Mouse (Mus musculus): Measurements from ENCODE around the gene Sipa1l3. TPM values are rescaled to one million over a fixed set of nuclear protein-coding genes. Genes with fewer than 3 reads are reported as not detected.

Sipa1l3 gene
- total RNA-seq (2021) (10 to 100 TPM in 1 of 2 experiments, 1 to 10 TPM in 1; 8.9 to 10.7 TPM), polyA plus RNA-seq (2012; rRNA removed) (9.1 and 11.5 TPM in 2 replicates)
- long read RNA-seq, partial matches to known transcripts = 1 of 3 reads
- long read RNA-seq, other reads (novel, unspliced or antisense) = 2 of 3 reads

- H3K27ac ChIP-seq = peak within 1 kb of the TSS; percentile 79
- WGBS = under 1% methylated on average over 88 of the region's 88 CpGs
Observed at GRCm38 (mm10) chr7:29518421-29519210, at the start of gene Sipa1l3. Sipa1l3 (minus strand) TSS chr7:29518641.

GRCm38 (mm10) chr7:29563006-29563405 lies 44.6 kb upstream of the Sipa1l3 start:
- 82% methylated on average over 10 of the region's 10 CpGs for WGBS
- intact Hi-C loops (cut with DNase I) = no loop called here

More at GRCm38 (mm10) chr7:29518421-29519210, at the start of gene Sipa1l3:
- Histone ChIP-seq H3K4me3 (peak within 1 kb of the TSS; percentile 82), H3K4me1 (ENCODE audit: control insufficient read depth, insufficient read depth, low read length) (no peaks in the 10 kb centered on the region), H3K36me3 (ENCODE audit: control insufficient read depth, insufficient read depth, low read length) (no peaks in the 10 kb centered on the region), H3K79me2 (replicated peaks; ENCODE audit: control insufficient read depth, insufficient read depth, low read length) (0 out of 2 replicates have a peak, but pooled peaks cover 3% of the 10 kb centered on the region), H3K9ac (ENCODE audit: low read depth, low read length) (peak within 1 kb of the TSS; percentile 82), H3K27me3 (ENCODE audit: control insufficient read depth, insufficient read depth, low read length) (no peaks in the 10 kb centered on the region)
- TF ChIP-seq EP300 (IDR thresholded peaks at IDR 0.05; ENCODE audit: insufficient read depth, low read depth, low read length) (no peak), POLR2A (IDR thresholded peaks at IDR 0.05; ENCODE audit: insufficient read depth, low read depth, low read length) (peak; percentile 77), CTCF (IDR thresholded peaks at IDR 0.05) (no peak)
- peak; percentile 97 to 98 for DNase-seq
- intact Hi-C loops (cut with DNase I) = loop anchor here (5.0 kb wide), 1 partner anchor 76 kb away; no protein-coding TSS in a partner anchor

GRCm38 (mm10) chr7:29561046-29561445 lies 42.6 kb upstream of the Sipa1l3 start:
- TF ChIP-seq EP300 (IDR thresholded peaks at IDR 0.05; ENCODE audit: insufficient read depth, low read depth, low read length) (no peak), CTCF (IDR thresholded peaks at IDR 0.05) (no peak), POLR2A (IDR thresholded peaks at IDR 0.05; ENCODE audit: insufficient read depth, low read depth, low read length) (no peak)
- Histone ChIP-seq H3K79me2 (replicated peaks; ENCODE audit: control insufficient read depth, insufficient read depth, low read length) (no peaks in the 10 kb centered on the region), H3K4me1 (ENCODE audit: control insufficient read depth, insufficient read depth, low read length) (no peaks in the 10 kb centered on the region), H3K4me3 (no peak overlapping the region), H3K27ac (no peak overlapping the region), H3K27me3 (ENCODE audit: control insufficient read depth, insufficient read depth, low read length) (no peaks in the 10 kb centered on the region), H3K9ac (ENCODE audit: low read depth, low read length) (no peak overlapping the region), H3K36me3 (ENCODE audit: control insufficient read depth, insufficient read depth, low read length) (no peaks in the 10 kb centered on the region)
- DNase-seq = no peak
- intact Hi-C loops (cut with DNase I) = no loop called here
- WGBS = 66% methylated on average over 9 of the region's 9 CpGs

More at GRCm38 (mm10) chr7:29563006-29563405, 44.6 kb upstream of the Sipa1l3 start:
- Histone ChIP-seq H3K27me3 (ENCODE audit: control insufficient read depth, insufficient read depth, low read length) (no peaks in the 10 kb centered on the region), H3K9ac (ENCODE audit: low read depth, low read length) (no peak overlapping the region), H3K4me1 (ENCODE audit: control insufficient read depth, insufficient read depth, low read length) (no peaks in the 10 kb centered on the region), H3K4me3 (no peak overlapping the region), H3K27ac (no peak overlapping the region), H3K79me2 (replicated peaks; ENCODE audit: control insufficient read depth, insufficient read depth, low read length) (no peaks in the 10 kb centered on the region), H3K36me3 (ENCODE audit: control insufficient read depth, insufficient read depth, low read length) (no peaks in the 10 kb centered on the region)
- no peak for DNase-seq
- TF ChIP-seq EP300 (IDR thresholded peaks at IDR 0.05; ENCODE audit: insufficient read depth, low read depth, low read length) (no peak), CTCF (IDR thresholded peaks at IDR 0.05) (no peak), POLR2A (IDR thresholded peaks at IDR 0.05; ENCODE audit: insufficient read depth, low read depth, low read length) (no peak)

GRCm38 (mm10) chr7:29559290-29559689 lies 40.8 kb upstream of the Sipa1l3 start:
- no peaks in the 10 kb centered on the region for H3K27me3 ChIP-seq (ENCODE audit: control insufficient read depth, insufficient read depth, low read length)
- TF ChIP-seq CTCF (IDR thresholded peaks at IDR 0.05) (peak; percentile 50), POLR2A (IDR thresholded peaks at IDR 0.05; ENCODE audit: insufficient read depth, low read depth, low read length) (no peak)
- H3K4me3 ChIP-seq = no peak overlapping the region
- H3K79me2 ChIP-seq (replicated peaks; ENCODE audit: control insufficient read depth, insufficient read depth, low read length) = no peaks in the 10 kb centered on the region
- no peak overlapping the region for H3K9ac ChIP-seq (ENCODE audit: low read depth, low read length)
- no peak for DNase-seq
- intact Hi-C loops (cut with DNase I) = no loop called here
- H3K36me3 ChIP-seq (ENCODE audit: control insufficient read depth, insufficient read depth, low read length) = no peaks in the 10 kb centered on the region
- H3K4me1 ChIP-seq (ENCODE audit: control insufficient read depth, insufficient read depth, low read length) = no peaks in the 10 kb centered on the region
- H3K27ac ChIP-seq = no peak overlapping the region
- WGBS = 63% methylated on average over 4 of the region's 4 CpGs

- TF ChIP-seq CTCF (IDR thresholded peaks at IDR 0.05) (no peak), POLR2A (IDR thresholded peaks at IDR 0.05; ENCODE audit: insufficient read depth, low read depth, low read length) (no peak), EP300 (IDR thresholded peaks at IDR 0.05; ENCODE audit: insufficient read depth, low read depth, low read length) (no peak)
- H3K4me1 ChIP-seq (ENCODE audit: control insufficient read depth, insufficient read depth, low read length) = no peaks in the 10 kb centered on the region
- WGBS = 63% methylated on average over 1 of the region's 1 CpGs
- no peak for DNase-seq
- intact Hi-C loops (cut with DNase I) = no loop called here
- H3K27me3 ChIP-seq (ENCODE audit: control insufficient read depth, insufficient read depth, low read length) = no peaks in the 10 kb centered on the region
- H3K9ac ChIP-seq (ENCODE audit: low read depth, low read length) = no peak overlapping the region
- no peak overlapping the region for H3K27ac ChIP-seq
- no peaks in the 10 kb centered on the region for H3K36me3 ChIP-seq (ENCODE audit: control insufficient read depth, insufficient read depth, low read length)
- H3K79me2 ChIP-seq (replicated peaks; ENCODE audit: control insufficient read depth, insufficient read depth, low read length) = no peaks in the 10 kb centered on the region
- no peak overlapping the region for H3K4me3 ChIP-seq
Observed at GRCm38 (mm10) chr7:29558744-29559143, 40.3 kb upstream of the Sipa1l3 start.

GRCm38 (mm10) chr7:29556283-29556682 lies 37.8 kb upstream of the Sipa1l3 start:
- Histone ChIP-seq H3K36me3 (ENCODE audit: control insufficient read depth, insufficient read depth, low read length) (no peaks in the 10 kb centered on the region), H3K79me2 (replicated peaks; ENCODE audit: control insufficient read depth, insufficient read depth, low read length) (no peaks in the 10 kb centered on the region), H3K9ac (ENCODE audit: low read depth, low read length) (no peak overlapping the region), H3K4me3 (no peak overlapping the region), H3K4me1 (ENCODE audit: control insufficient read depth, insufficient read depth, low read length) (no peaks in the 10 kb centered on the region), H3K27ac (no peak overlapping the region), H3K27me3 (ENCODE audit: control insufficient read depth, insufficient read depth, low read length) (no peaks in the 10 kb centered on the region)
- no peak for DNase-seq
- intact Hi-C loops (cut with DNase I) = no loop called here
- WGBS = 62% methylated on average over 4 of the region's 4 CpGs
- TF ChIP-seq POLR2A (IDR thresholded peaks at IDR 0.05; ENCODE audit: insufficient read depth, low read depth, low read length) (no peak), EP300 (IDR thresholded peaks at IDR 0.05; ENCODE audit: insufficient read depth, low read depth, low read length) (no peak), CTCF (IDR thresholded peaks at IDR 0.05) (no peak)

Data from heart, adult 2 months (tissue).